Mouse (Mus musculus) layer of hippocampus, adult 18-20 months (tissue): ENCODE measurements around the gene Gpr27. TPM values are rescaled to one million over a fixed set of nuclear protein-coding genes. Genes with fewer than 3 reads are reported as not detected.
A peak's percentile ranks its signal among the peaks of the same experiment; 100 is the strongest.

Experiments used
- DNase-seq, 2 experiments: peaks; one replicate each; pipeline ENCODE4 v3.0.0; 2022; ENCODE audit warnings: low spot score in 2 of 2
- long read RNA-seq: library from polyadenylated mRNA; stranded (forward); transcript quantifications from one replicate; pipeline ENCODE4 v2.0.0, GENCODE M21; 2021
- total RNA-seq, 2 experiments: library from RNA; stranded (reverse); gene quantifications; 2 replicates each; pipeline ENCODE4 v1.2.3; 2021

The Gpr27 gene
- total RNA-seq, result 10 to 100 TPM; 57.6 to 61.4 TPM
- long read RNA-seq, transcript Gpr27-201 (1 exons, 2,388 nt), result major isoform, 239 of 239 reads
- long read RNA-seq, partial matches to known transcripts, result 0 of 239 reads
- long read RNA-seq, other reads (novel, unspliced or antisense), result 0 of 239 reads

DNA sequence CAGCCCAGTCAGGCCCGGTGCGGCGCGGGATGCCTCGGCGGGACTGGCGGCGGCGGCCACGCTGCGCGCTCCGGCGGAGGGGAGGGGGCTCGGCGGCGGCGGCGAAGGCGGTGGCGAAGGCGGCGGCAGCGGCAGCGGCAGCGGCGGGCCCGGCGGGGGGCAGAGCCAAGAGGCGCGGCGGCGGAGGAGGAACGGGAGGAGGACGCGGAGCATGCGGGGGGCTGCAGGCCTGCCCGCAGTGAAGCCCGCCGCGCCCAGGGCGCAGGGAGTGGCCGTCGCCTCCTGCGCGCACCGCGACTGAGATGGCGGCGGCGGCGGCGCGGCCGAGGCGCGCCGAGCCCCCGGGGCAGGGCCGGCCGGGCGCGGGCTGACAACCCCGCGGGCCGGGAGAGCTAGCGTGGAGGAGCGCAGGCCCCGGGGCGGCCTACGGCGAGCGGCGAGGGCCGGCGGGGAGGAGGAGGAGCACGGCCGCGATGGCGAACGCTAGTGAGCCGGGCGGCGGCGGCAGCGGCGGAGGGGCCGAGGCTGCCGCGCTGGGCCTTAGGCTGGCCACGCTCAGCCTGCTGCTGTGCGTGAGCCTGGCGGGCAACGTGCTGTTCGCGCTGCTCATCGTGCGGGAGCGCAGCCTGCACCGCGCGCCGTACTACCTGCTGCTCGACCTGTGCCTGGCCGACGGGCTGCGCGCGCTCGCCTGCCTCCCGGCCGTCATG, at the start of gene Gpr27:
TSS of gene Gpr27 (plus strand) at position 474 of the 710 bp plus-strand sequence.
- DNase-seq, result peak in 1 of 2 experiments; percentile 49

DNA sequence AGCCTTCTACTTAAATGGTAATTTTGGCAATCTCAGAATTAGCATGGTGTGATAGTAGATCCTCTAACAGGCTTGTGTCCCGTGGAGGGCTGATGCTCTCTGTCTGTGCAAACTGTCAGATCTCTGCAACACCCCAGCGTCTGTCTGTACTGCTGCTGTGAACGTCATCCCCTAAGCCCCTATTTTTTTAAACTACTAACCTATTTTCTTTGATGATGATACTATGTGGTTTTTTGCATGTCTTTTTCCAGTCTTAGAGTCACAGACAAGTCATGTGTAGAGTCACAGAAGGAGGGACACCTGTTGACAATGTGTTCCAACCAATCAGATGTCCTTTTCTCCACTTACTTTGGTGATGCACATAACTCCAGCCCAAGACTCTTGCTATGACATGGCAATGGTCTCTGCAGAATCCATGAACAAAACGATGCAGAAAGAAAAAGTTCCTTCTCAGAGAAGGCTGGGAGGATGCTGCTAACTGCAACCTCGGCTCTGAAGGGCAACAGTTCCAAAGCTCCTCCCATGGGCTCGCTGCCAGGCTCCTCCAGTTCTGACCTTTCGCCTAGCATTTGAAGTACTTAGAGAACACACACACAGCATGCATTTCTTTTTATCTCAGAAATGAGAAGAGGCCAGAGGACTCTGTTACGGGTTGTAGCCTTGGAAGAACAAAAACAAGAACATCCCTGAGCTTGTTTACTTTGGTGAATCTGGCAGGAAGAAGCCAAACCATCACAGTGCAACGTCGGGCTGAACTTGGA, 48.9 kb upstream of the Gpr27 start:
- no peak for DNase-seq

DNA sequence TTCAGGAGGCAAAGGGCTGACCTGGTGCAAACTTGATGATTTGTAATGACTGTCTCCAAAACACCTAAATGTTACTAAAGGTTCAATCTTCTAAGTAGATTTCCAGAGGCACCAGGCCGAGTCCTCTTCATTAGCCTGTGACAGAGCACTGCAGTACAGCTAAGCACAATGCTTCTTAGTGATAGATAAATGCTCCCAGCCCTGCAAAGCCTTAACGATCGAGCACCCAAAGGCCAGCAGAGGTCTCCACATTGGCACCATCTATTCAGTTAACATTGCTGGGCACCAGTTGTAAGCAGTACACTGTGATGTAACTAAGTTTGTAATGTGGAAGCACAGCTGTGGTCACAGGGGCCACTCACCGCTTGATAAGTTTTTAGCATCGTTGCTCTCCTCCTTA, 48.1 kb upstream of the Gpr27 start:
- no peak for DNase-seq

DNA sequence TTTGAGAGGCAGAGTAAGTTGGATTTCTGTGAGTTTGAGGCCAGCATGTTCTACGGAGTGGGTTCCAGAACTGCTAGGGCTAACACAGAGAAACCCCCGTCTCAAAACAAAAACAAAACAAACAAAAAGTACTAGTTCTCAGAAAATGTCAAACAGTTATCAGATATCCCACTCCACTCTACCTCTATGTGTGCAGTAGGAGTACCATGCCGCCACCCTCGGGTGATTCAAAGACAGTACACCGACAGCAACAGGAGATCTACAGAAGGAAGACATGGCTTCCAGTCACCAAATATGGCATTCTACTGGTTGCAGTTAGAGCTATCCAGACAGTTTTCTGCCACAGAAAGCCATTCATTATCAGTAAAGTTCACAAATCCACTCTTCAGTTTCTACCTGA, 47.6 kb upstream of the Gpr27 start:
- DNase-seq, result no peak

DNA sequence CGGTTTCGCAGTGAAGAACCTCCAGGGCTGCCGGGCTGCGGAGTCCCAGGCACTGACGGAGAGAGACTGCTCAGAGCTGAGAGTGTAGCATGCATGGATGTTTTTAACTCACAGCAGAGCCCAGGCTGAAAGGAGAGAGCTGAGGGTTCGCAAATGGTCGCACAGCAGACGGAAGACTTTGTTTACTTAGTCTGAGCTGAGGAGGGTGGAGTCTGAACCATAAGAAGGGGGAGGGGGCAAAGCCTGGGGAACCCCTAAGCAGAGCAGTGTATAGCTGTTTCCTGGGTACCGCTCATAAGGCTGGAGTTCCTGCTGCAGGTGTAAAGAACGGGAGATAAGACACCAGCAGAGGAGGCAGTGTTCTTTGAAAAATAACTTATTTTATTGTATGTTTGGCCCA, 46.1 kb upstream of the Gpr27 start:
- DNase-seq, result no peak

DNA sequence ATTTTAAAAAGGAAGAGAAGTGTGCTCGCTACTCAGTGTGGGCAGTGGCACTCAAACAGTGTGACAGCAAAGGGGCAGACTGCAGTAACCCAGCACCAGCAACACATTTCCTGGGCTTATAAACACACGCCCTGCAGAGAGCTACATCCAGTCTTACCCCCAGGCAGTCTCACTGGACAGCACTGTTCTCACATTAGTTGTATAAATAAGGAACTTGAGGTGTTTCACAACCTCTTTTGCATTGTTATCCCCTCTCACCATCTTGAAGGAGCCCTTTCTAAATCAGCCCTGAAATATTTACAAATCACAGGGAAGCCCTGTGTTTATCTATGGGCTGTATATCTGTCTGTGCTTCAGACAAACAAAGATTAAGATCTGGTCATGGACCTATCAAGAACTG, 43.2 kb upstream of the Gpr27 start:
- no peak for DNase-seq

DNA sequence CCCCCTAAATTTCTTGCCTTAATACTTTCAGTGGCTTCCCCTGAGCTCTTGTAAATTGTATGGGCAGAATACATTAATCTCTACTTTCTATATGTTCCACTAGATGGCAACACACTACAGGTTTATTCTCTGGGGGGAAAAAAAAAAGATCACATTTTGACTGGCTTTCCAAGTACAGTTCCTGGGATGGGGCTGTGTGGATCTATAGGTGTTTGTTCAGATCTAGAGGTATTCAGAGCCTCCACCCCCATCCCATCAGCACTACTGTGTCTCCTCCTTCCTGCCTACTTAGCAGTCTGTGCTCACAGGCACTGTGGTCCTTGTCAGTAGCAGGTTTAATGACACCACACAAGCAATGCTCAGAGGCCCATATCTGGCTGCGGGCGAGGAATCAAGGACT, 40.1 kb upstream of the Gpr27 start:
- DNase-seq, result no peak

DNA sequence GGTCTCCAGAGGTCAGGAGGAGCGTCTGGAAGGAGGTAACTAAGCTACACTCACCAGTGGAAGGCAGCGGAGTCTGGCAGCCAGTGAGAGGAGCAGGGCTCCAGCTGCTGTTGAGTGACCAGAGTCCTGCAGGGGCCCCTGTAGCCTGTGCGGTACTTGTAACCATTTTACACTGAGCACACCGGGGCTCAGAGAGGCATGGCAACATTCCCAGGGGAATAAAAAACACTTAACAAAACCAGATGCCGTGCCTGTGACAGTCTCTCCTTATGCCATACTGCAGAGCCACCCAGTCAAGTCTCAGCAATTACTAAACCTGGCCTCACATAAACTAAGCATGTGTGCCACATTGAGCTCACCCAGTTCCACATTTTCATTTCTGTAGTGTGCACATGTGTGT, 38.1 kb upstream of the Gpr27 start:
- DNase-seq, result no peak

DNA sequence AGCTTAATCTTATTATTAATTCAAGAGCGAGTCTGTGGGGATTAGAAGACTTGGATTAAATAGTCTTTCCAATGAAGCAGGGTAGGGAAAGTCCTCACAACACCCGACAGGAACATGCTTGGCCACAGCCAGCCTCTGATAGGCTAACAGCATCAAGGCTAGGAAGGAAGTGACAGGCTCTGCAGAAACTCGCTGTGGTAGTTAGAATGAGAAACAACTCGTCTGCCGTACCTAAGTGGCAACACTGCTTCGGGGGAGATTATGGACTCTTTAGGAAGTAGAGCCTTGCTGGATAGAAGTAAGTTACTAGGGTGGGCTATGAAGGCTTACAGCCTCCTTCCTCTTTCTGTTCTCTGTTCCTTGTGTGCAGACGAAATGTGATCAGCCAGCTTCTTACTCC, 37.0 kb upstream of the Gpr27 start:
- DNase-seq, result no peak

DNA sequence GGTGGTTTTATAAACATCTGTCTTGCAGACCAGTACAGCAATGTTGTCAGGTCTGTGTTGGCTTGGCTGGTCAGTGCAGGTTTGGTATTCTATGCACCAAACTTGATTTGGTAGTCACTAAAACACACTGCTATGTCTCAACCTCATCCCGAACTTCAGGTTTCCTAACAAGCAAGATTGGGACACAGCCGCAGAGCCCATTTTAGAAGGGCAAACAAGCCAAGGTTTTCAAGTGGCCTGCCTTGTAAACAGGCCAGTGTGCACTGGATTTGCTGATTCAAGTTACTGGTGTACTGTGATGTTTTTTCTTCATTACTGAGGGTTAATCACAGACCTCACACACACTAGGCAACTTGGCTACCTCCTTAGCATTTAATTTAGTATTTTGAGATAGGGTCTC, 36.4 kb upstream of the Gpr27 start:
- no peak for DNase-seq

DNA sequence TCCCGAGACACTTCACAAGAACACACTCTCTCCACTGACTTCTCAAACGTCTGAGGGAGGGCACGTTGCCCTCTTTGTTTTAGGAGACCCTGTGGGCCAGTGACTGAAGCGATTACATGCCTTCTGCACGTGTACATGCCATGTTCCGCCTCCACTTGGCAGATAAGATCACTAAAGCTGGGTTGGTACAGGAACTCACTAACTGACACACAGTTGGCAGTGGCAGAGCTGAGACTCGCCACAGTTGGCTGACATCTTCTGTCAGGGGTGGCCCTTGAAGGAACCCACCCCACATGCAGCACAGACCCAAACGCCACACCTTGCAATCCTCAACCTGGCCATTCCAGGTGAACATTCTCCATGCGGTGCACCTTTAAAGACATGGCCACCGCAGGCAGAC, 33.9 kb upstream of the Gpr27 start:
- DNase-seq, result peak in 1 of 2 experiments; percentile 49

DNA sequence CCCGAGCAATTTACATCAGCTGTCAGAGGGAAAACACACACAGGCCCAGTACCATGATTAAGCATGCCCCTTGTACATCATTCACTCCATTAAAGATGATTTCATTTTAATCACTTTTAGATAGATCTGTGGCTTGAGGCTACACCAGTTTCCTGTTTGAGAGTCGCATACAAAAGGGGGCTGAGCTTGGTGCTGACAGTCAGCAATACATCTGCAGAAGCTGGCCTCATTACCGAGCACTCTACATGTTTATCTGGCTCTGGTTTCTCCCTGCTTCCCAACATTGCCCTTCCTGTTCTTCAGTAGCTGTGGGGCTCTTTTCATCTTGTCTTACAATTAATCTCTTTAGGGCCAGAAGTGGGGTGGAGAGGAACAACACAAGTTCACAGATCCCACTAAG, 32.0 kb upstream of the Gpr27 start:
- DNase-seq, result no peak

DNA sequence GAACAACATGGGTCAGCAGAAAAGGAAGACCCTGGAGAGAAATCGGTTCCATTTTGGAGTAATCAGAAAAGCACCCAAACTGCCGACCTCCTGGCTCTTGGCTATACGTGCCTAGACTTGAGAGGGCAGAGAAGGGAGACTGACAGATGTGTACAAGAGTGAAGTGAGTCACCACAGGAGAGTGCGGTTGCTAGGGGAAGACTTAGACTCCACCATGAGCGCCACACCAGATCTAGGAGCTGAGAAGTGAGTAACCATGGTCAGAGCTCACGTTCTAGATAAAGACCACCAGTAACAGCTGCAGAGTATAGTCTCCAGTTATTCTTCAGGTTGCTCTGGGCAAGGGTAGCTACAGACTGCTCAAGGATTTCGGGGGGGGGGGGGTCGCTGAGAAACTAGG, 29.2 kb upstream of the Gpr27 start:
- DNase-seq, result no peak

DNA sequence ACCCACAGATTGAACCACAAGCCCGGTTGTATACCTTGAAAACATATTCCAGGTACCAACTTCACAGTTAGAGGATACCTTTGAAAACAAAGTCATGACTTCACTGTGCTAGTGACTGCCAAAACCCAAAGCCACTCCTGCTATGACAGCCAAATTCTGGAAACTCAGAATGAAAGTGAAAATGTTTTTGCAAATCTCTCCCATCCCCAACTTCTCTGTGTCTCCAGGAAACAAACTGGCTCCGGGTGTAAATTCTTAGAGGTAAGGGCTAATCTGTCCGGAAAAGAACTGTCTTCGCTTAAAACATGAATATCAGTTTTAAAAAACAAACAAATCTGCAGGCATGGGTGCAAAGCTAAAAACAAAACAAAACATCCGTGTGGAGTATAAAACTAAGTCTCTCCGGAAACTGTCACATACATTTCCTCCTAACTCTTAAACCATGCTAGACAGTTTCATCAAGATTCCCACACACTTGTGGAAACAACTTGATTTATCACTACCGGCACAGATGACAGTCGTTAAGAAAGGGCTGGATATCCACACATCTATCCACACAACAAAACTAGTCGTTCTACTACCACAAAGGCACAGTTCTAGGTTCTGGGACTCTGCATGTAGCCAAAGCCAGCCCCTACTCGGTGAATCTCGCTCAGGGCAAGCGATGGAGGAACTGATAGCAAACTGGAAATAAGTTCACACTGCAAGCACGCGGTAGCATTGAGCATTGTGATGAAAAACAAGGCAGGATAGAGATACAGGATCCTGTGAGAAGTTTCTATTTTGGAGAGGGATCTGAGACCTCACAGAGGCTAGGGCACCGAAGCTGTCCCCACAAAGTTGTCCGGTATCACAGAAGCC, 26.8 kb upstream of the Gpr27 start:
- no peak for DNase-seq

DNA sequence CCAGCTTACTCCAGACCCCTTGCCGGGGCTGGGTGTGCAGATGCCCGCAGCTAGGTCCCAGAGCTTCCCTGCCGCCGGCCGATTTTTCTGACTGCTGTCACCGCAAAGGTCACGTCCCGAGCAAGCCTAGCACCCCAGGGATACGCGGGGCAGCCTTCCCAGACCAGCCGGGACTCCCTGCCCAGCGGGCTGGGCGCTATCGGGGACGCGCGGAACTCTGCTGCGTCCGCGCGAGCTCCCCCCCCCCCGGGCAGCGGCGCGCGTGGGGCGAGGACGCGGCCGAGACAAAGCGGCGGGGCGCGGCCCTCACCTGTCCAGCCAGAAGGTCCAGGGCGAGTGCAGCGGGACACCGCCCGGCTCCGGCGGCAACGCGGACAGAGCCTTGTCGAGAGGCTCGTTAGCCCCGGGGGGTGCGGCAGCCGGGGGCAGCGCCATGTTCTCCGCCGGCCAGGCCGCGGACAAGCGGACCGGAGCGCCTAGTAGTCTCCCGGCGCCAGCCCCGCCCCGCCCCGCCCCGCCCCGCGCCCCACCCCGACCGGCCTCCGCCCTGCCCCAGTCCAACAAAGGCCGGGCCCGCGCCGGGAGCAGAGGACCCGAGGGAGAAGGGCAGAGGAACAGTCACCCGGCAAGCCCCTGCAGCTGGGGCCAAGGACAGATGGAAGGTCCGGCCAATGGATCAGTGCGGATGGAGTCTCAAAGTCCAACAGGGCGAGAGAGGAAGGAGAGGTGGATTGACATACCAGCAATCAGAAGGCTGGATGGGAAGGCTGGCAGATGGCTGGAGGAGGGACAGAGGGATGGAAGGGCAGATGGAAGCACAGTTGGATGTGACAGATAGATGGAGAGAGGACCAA, 25.9 kb upstream of the Gpr27 start, which contains the start of the genes Eif4e3 and Gm20696:
TSS of gene Eif4e3 (minus strand) at position 454 of the 854 bp plus-strand sequence.
TSS of gene Gm20696 (minus strand) at position 480 of the 854 bp plus-strand sequence.
- no peak for DNase-seq

DNA sequence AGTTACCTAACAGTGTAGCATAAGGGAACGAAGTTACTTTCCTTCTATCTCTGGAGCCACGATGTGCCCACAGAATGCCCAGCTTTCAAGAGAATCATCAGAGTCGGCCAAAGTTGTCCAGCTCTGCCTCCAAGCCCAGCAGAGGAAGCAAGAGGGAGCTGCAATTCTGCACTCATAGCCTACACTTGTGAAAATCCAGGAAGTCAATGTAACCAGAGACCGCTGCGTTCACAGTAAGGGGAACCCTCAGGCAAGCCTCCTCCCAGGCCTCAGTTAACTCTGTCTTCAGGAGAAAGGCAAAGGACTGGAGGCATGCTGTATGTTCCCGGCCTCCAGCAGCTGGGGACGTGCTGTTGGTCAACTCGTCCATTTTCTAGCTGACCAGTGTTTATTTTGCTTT, 25.2 kb upstream of the Gpr27 start:
- DNase-seq, result no peak

DNA sequence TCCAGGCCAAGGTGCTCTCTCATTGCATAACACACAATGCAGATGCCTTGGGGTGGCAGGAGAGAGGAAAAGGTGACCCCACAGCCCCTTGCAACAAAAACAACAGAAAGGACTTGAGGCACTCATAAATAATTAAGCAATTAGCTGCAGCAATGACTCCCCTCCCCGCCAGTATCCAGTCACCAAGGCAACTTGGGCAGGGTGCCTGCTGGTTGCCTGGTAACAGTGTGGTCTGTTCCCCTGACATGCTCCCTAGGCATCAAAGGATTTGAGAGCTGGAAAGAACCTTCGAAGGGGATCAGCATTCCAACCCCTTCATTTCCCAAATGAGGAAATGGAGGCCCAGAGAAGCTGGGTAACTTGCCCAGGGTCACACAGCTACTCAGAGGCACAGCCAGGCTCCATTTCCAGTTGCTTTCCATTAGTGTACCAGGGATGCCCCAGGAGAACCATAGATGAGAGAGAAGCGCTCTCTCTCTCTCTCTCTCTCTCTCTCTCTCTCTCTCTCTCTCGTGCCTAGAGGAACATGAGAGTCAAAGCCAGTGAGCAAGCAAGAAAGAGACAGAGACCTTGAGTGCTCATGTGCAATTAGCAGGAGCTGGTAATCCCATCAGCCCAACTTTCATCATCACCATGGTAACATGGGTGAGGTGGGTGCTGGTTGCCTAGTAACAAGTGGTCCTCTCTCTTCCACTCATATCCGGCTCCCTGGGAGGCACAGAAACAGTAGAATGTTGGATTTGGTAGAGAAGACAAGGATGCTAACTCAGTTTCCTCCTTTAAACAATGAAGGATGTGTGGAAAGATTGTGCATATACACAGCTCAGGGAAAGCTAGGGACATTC, 22.8 kb upstream of the Gpr27 start:
- DNase-seq, result peak; percentile 89 to 95

DNA sequence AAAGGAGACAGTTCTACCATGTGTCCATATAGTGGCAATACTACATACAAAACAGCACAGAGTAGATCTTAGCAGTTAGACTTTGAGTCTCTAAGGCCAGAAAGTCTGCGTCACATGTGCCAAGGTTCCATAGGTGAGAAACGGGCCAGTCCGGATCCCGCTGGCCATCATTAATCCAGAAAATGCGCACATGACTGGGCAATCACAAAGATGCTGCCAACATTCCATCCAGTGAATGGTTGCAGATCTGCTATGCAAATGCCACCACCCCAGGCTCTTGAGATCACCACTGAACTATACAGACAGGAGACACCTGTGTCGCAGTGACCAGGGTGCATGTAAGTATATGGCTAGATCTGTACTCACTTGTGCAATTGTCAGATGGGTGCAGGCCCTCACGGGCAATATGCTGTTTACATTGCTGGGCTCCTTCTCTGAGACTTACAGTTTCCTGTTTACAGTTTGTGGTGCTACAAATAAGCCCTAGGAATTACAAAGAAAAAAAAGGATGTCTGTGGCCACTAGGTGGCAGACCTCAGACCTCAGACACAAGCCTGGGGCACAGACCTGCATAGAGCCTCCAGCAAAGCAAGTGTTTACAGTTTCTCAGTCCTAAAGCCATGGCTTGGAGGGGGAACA, 21.9 kb upstream of the Gpr27 start:
- DNase-seq, result peak in 1 of 2 experiments; percentile 78

DNA sequence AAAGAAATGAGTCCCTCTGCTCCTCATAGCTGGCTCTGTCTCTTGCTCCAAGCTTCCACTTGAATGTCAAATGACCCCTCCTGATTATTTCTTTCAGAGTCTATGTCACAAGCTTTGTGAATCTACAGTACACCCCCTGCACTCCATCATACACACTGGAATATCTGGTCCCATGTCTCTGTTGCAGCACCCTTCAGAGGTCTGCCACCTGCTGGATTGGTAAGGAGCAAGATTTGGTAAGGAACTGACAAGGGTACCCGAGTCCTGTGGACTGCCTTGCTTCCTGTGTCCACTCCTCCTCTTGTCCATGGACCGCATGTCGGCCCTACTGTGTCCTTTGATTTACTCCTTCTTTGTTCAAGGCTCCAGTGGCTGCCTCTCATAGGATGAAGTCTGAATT, 20.7 kb upstream of the Gpr27 start:
- DNase-seq, result no peak
